Mouse (Mus musculus) heart, embryonic 14.5 days (tissue): ENCODE data around the gene Cnn3. TPM values are rescaled to one million over a fixed set of nuclear protein-coding genes. Genes with fewer than 3 reads are reported as not detected.

Source experiments
- ATAC-seq: fragments of 200-750 bp; cut with Nextera tagmentation; 2 replicates; pipeline ENCODE4 v1.8.0; 2017; ENCODE audit warnings: low read depth, moderate TSS enrichment; ENCODE audit not compliant: insufficient number of reproducible peaks, insufficient read depth, low FRiP score
- H3K27ac ChIP-seq, 2 experiments: fragments of 200-500 bp in 1 of 2; fragments of 300-500 bp in 1 of 2; sonication (generic) in 1 of 2; replicated peaks in 1 of 2; 2 replicates each; pipeline ENCODE4 v1.5.1; 2012 to 2014; ENCODE audit warnings: low read depth in 2 of 2, low read length in 2 of 2, control low read depth in 1 of 2, mild to moderate bottlenecking in 1 of 2, mixed read lengths in 1 of 2; ENCODE audit not compliant: control insufficient read depth in 1 of 2, insufficient read depth in 1 of 2
- H3K27me3 ChIP-seq: fragments of 300-500 bp; sonication (generic); 2 replicates; pipeline ENCODE4 v1.6.1; 2014; ENCODE audit warnings: mild to moderate bottlenecking, low read length, control low read depth; ENCODE audit not compliant: control insufficient read depth, insufficient read depth
- H3K36me3 ChIP-seq: fragments of 300-500 bp; sonication (generic); 2 replicates; pipeline ENCODE4 v1.6.1; 2014; ENCODE audit warnings: mild to moderate bottlenecking, control low read depth, low read length, mixed read lengths; ENCODE audit not compliant: control insufficient read depth, insufficient read depth
- H3K4me1 ChIP-seq, 2 experiments: fragments of 200-500 bp in 1 of 2; fragments of 300-500 bp in 1 of 2; sonication (generic) in 1 of 2; 2 replicates each; pipeline ENCODE4 v1.6.1; 2012 to 2014; ENCODE audit warnings: low read length in 2 of 2, control low read depth in 1 of 2, mixed read lengths in 1 of 2; ENCODE audit not compliant: control insufficient read depth in 2 of 2, insufficient read depth in 2 of 2
- H3K4me2 ChIP-seq: fragments of 300-500 bp; sonication (generic); 2 replicates; pipeline ENCODE4 v1.6.1; 2014; ENCODE audit warnings: mild to moderate bottlenecking, low read length
- H3K4me3 ChIP-seq, 2 experiments: fragments of 200-500 bp in 1 of 2; fragments of 300-500 bp in 1 of 2; sonication (generic) in 1 of 2; 2 replicates each; pipeline ENCODE4 v1.5.1; 2012 to 2014; ENCODE audit warnings: low read length in 2 of 2, mild to moderate bottlenecking in 2 of 2, control low read depth in 1 of 2, low read depth in 1 of 2, moderate library complexity in 1 of 2; ENCODE audit not compliant: control insufficient read depth in 1 of 2, insufficient read depth in 1 of 2
- H3K9ac ChIP-seq: fragments of 300-500 bp; sonication (generic); 2 replicates; pipeline ENCODE4 v1.6.1; 2014; ENCODE audit warnings: mild to moderate bottlenecking, low read length
- H3K9me3 ChIP-seq: fragments of 300-500 bp; sonication (generic); 2 replicates; pipeline ENCODE4 v1.6.1; 2016; ENCODE audit warnings: low read length, control low read depth; ENCODE audit not compliant: control insufficient read depth
- WGBS: fragments of 180-500 bp; shearing (Covaris S2); extraction: QIAGEN DNeasy Blood & Tissue Kit; methylation state at CpG from one replicate; pipeline ENCODE4 v1.1.7; 2014; 5-methylcytosine and 5-hydroxymethylcytosine counted together
- polyA plus RNA-seq: library from polyadenylated mRNA; unstranded; fragments of >200 nt; fragmentation: Nextera tagmentation; extraction: Ambion mirVana; gene quantifications from 2 replicates; pipeline ENCODE4 v1.2.1, GENCODE M21; 2014

Cnn3 gene
- polyA plus RNA-seq, 1 experiment from 2014 or later = 372 TPM

DNA sequence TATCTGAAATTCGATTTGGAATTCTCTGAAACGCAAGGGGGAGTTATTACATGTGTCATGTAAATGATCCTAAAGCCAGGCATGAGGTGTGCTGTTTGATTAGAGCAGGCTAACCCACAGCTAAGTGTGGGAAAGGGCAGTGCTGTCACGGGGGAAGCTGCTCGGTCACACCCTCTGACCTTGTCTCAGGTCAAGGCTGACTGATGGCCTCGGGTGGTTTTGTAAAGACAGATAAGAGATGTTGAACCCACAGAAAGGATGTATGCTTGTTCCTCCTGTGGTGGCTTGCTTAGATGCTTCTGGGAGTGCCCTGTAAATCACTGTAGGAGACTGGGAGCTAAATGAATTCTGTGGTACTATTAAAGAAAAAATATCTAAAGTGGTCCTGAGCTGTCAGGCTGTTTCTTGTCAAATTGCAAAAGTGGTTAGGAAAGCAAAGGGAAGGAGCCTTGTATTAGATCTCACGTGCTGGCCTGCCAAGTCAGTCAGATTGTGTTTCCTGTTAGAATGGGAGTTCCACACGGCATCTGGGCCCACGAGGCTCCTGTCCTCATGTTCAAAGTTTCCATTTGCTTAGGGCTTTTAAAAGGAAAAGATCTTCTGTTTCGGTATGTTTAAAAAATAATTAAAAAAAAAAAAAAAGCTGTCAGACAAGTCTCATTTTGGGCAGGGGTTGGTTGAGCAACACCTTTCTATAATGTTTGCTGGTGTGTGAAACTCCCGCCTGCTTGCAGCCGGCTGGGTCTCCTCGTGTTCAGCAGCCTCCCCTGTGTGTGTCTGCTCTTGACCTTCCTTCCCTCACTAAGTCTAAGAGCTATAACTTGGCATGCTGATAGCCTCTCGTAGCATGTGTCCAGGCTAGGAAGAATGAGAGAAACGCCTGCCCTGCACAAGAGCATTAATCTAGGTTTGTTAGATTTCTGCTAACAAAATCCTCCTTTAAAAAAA is 32.5 kb downstream of the Cnn3 start:
- Histone ChIP-seq H3K4me2 (no peak overlapping the region), H3K36me3 (peaks cover 64% of the 10 kb centered on the region), H3K4me3 (no peak overlapping the region), H3K4me1 (no peaks in the 10 kb centered on the region), H3K9me3 (no peaks in the 10 kb centered on the region), H3K27me3 (no peaks in the 10 kb centered on the region), H3K27ac (0 out of 4 replicates have a peak overlapping the region, but pooled peaks of 1 of the 2 experiments have one; percentile 20), H3K9ac (no peak overlapping the region)
- ATAC-seq = no peak; the same call in 1 of the 2 replicates
- WGBS = 59% methylated on average over 14 of the region's 14 CpGs

DNA sequence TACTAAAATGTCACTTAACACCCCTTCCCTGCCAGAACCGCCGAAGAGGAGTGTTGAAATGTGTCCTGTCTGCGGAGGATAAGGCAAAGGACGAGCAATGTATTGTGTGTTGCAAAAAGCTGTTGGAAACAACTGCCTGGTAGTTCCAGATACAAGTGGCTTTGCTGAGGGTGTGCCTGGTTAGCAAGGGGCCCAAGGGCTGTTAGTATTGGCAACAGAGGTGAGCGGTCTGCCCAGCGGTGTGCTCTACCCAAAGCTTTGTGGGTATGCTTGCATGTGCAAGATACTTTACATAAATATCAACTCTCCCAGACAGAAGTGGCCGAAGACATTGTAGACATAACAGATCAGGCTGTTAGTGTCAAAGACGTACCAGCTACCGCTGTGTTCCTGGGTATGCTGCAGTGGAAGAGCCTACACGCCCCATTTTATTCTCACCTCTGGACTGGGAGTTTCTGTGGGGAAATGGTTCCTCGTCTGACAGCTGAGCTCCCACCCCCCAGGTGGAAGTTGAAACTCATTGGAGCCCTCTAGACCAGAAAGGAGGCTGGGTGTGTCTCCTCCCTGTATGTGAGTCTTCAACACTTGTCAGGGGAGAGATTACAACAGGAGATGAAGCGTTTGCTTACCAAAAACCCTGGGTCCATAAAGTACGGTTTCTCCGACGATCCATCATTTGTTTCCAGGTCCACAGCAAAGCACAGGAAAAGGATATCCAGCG is 34.3 kb downstream of the Cnn3 start:
- peaks cover 46% of the 10 kb centered on the region for H3K36me3 ChIP-seq
- H3K27me3 ChIP-seq = no peaks in the 10 kb centered on the region

DNA sequence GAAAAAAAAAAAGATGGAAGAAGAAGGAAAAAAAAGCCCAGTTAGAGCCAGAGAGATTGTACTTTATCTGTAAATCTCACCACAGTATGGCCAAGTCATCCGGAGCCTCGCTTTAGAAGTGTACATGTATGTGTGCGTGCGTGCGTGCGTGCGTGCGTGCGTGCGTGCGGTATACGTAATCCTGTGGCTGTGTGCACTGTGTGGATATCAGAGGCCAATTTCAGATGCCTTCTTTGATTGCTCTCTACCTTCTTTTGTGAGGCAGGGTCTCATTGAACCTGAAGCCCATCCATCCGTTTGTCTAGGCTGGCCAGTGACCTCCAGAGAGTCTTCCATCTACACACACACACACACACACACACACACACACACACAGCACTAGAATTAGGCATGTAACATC is 35.2 kb downstream of the Cnn3 start:
- H3K36me3 ChIP-seq = peaks cover 38% of the 10 kb centered on the region
- 94% methylated on average over 13 of the region's 13 CpGs for WGBS
- H3K27me3 ChIP-seq = no peaks in the 10 kb centered on the region
- H3K9ac ChIP-seq = no peak overlapping the region
- no peak overlapping the region for H3K27ac ChIP-seq
- no peak for ATAC-seq
- H3K4me3 ChIP-seq = no peak overlapping the region
- H3K4me2 ChIP-seq = no peak overlapping the region
- H3K9me3 ChIP-seq = no peaks in the 10 kb centered on the region
- H3K4me1 ChIP-seq = no peaks in the 10 kb centered on the region; a peak in 2 of 4 replicates

More for the DNA sequence above, 34.3 kb downstream of the Cnn3 start:
- no peaks in the 10 kb centered on the region for H3K9me3 ChIP-seq
- H3K4me2 ChIP-seq = no peak overlapping the region
- H3K4me3 ChIP-seq = no peak overlapping the region
- H3K4me1 ChIP-seq = no peaks in the 10 kb centered on the region; a peak in 2 of 4 replicates
- H3K27ac ChIP-seq = no peak overlapping the region
- no peak for ATAC-seq
- WGBS = 70% methylated on average over 16 of the region's 16 CpGs
- no peak overlapping the region for H3K9ac ChIP-seq

DNA sequence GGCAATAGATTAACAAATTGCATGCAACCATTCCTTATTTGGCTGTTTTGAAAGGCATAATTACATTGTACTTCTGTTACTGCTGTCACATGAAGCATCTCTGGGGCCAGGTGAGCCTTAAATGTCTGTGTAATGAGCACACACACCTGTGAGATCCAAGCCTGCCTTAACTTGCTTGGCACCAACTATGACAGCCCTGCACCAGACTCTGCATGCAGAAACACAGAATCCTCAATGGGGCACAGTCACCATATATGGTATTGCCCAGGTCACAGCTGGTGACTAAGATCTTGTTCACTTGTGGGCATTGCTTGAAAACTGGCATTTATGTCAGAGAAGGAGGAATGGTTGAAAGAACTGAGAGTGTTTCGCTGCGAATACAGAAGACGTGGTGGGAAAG is 36.5 kb downstream of the Cnn3 start:
- Histone ChIP-seq H3K27ac (no peak overlapping the region), H3K27me3 (no peaks in the 10 kb centered on the region), H3K9ac (no peak overlapping the region), H3K9me3 (no peaks in the 10 kb centered on the region), H3K4me1 (no peaks in the 10 kb centered on the region; a peak in 2 of 4 replicates), H3K4me2 (no peak overlapping the region), H3K36me3 (peaks cover 25% of the 10 kb centered on the region), H3K4me3 (no peak overlapping the region)
- 89% methylated on average over 3 of the region's 3 CpGs for WGBS
- ATAC-seq = no peak

DNA sequence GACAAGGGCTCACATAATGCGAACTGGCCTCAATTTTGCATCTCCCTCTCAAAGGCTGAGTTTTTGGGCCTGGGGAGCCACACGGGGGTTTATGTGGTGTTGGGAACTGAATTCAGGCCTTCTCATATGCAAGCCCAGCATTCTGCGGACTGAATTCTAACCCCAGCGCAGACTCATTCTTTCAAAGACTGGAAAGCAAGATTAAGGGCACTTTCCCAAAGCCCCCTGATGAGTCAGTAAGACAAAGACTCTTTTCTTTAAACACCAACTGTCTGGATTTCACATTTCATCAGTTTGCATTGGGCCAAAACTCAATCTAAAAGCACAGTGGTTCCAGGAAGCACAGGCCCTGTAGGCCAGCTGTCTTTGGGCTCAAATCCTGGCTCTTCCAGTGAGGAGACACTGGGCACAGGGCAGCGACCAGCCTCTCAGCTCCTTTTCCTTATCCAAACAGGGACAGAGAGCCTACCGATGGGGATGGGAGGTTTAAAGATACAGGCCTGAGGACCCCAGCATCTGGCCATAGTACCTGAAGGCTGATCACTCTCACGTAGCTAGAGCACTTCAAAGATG is 38.5 kb downstream of the Cnn3 start:
- H3K27me3 ChIP-seq = no peaks in the 10 kb centered on the region
- no peak overlapping the region for H3K4me2 ChIP-seq
- no peak for ATAC-seq
- peak overlapping the region in 1 of 2 experiments; percentile 16; a peak in 1 of 4 replicates for H3K27ac ChIP-seq
- WGBS = 67% methylated on average over 7 of the region's 7 CpGs
- peaks cover 6% of the 10 kb centered on the region in 2 experiments; a peak in 3 of 4 replicates for H3K4me1 ChIP-seq
- H3K36me3 ChIP-seq = peaks cover 8% of the 10 kb centered on the region; the same call in 1 of the 2 replicates
- no peak overlapping the region for H3K9ac ChIP-seq
- H3K9me3 ChIP-seq = no peaks in the 10 kb centered on the region
- no peak overlapping the region for H3K4me3 ChIP-seq

DNA sequence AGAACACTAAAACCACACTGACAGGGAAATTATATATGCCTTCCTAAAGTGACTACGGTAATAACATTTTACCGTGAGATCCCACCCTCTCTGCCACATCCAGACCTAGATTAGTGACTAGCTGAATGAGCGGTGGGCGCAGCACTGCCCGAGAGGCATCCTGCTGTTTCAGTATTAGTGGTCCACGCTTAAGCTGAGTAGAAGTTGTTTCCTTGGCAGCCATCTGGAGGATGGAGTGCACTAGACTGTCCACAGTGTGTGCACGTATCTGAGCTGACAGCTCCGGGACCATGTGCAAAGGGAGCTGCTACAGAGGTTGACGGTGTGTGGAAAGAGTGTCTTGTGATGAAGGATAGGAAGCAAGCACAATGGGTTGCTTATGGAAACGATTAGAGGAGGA is 39.5 kb downstream of the Cnn3 start:
- peaks cover 6% of the 10 kb centered on the region in 2 experiments; a peak in 3 of 4 replicates for H3K4me1 ChIP-seq
- H3K4me2 ChIP-seq = no peak overlapping the region
- H3K9me3 ChIP-seq = no peaks in the 10 kb centered on the region
- H3K36me3 ChIP-seq = peaks cover 5% of the 10 kb centered on the region; the same call in 1 of the 2 replicates
- H3K4me3 ChIP-seq = no peak overlapping the region
- no peak for ATAC-seq
- H3K27me3 ChIP-seq = no peaks in the 10 kb centered on the region
- no peak overlapping the region for H3K9ac ChIP-seq
- 79% methylated on average over 10 of the region's 10 CpGs for WGBS
- H3K27ac ChIP-seq = no peak overlapping the region

DNA sequence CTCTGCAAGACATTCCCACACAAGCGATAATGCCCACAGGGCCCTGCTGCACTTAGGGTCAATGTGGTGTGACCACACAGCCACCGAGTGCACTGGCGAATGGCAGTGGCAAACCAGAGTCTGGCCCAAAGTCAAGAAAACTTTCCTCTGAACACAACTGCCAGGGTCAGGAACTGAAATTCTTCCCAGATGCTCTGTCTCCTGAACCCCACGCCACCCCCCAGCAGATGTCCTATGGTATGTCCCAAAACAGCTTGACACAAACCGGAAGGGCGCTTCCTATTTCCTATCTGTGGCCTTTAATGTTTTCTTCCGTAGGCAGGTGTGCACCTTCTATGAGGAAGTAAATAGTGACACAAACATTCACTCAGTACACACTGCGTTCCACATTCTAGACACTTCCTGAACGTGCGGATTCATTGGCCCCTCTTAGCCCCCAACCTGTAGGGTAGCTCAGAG is 40.8 kb downstream of the Cnn3 start:
- Histone ChIP-seq H3K27ac (no peak overlapping the region), H3K9ac (no peak overlapping the region), H3K4me3 (no peak overlapping the region), H3K9me3 (no peaks in the 10 kb centered on the region), H3K4me1 (peaks cover 6% of the 10 kb centered on the region in 2 experiments; a peak in 3 of 4 replicates), H3K36me3 (no peaks in the 10 kb centered on the region), H3K4me2 (no peak overlapping the region), H3K27me3 (no peaks in the 10 kb centered on the region)
- WGBS = 80% methylated on average over 10 of the region's 10 CpGs
- no peak for ATAC-seq
